Mouse (Mus musculus): ENCODE measurements around the gene Fam185a. TPM values are rescaled to one million over a fixed set of nuclear protein-coding genes. Genes with fewer than 3 reads are reported as not detected.

Gene Fam185a
- polyA plus RNA-seq, 1 experiment from 2014 or later, result 3.8 TPM

- H3K27me3 ChIP-seq, result no peaks in the 10 kb centered on the region
- no peak overlapping the region for H3K4me2 ChIP-seq
- no peak for ATAC-seq
- WGBS, result 89% methylated on average over 5 of the region's 5 CpGs
- H3K9ac ChIP-seq, result no peak overlapping the region
- H3K9me3 ChIP-seq (replicated peaks), result no peaks in the 10 kb centered on the region
- H3K36me3 ChIP-seq (ENCODE audit: poor library complexity, severe bottlenecking), result no peaks in the 10 kb centered on the region
- no peaks in the 10 kb centered on the region for H3K4me1 ChIP-seq
- H3K4me3 ChIP-seq, result no peak overlapping the region
- no peak overlapping the region for H3K27ac ChIP-seq
Observed at GRCm38 (mm10) chr5:21486798-21487197, 62.0 kb downstream of the Fam185a start.

DNA sequence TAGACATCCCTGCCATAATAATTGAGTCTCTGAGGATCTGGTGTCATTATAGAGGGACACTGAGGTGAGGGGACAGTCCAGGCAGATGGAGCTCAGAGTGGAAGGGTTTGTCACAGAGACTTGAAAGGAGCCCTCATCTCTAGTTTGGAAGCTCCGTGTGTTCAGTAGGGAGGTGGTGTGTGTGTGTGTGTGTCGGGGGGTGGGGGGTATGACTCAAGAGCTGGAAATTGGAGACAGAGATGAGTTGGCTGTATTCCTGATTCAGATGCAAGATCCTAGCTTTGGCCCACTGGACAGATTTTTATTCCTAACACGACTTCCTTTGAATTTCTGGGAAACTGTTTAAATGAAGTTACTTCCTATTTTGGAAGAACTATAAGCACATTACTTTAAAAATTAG lies 62.5 kb downstream of the Fam185a start:
- WGBS, result 83% methylated on average over 3 of the region's 3 CpGs
- no peaks in the 10 kb centered on the region for H3K27me3 ChIP-seq
- H3K4me1 ChIP-seq, result no peaks in the 10 kb centered on the region
- no peaks in the 10 kb centered on the region for H3K9me3 ChIP-seq (replicated peaks)
- H3K36me3 ChIP-seq (ENCODE audit: poor library complexity, severe bottlenecking), result no peaks in the 10 kb centered on the region
- H3K27ac ChIP-seq, result no peak overlapping the region
- no peak overlapping the region for H3K9ac ChIP-seq
- H3K4me2 ChIP-seq, result no peak overlapping the region
- ATAC-seq, result no peak
- no peak overlapping the region for H3K4me3 ChIP-seq

GRCm38 (mm10) chr5:21487716-21488115 lies 63.0 kb downstream of the Fam185a start:
- Histone ChIP-seq H3K27me3 (no peaks in the 10 kb centered on the region), H3K36me3 (ENCODE audit: poor library complexity, severe bottlenecking) (no peaks in the 10 kb centered on the region), H3K4me2 (no peak overlapping the region), H3K4me3 (no peak overlapping the region), H3K9me3 (replicated peaks) (no peaks in the 10 kb centered on the region), H3K27ac (no peak overlapping the region), H3K4me1 (no peaks in the 10 kb centered on the region), H3K9ac (no peak overlapping the region)
- 85% methylated on average over 3 of the region's 3 CpGs for WGBS
- no peak for ATAC-seq

DNA sequence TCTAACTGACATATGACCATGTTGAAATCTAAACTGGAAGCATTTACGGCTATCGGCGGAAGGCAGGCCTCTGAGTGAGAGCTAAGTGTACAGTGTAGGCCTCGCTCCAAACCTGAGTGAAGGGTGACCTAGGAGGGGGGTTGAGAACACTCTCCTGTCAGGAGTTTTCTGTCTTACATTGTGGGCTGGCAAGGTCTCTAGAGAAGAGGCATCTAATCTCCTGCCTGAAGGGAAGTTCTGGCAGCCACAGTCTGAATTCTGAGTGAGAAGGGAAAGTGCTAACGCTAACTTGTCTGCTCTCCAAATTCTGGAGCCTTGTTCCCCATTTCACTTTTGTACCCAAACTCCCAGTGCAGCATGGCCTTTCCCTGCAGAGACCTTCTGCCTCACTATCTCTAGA lies 63.7 kb downstream of the Fam185a start:
- ATAC-seq, result no peak
- no peak overlapping the region for H3K9ac ChIP-seq
- WGBS, result 88% methylated on average over 5 of the region's 5 CpGs
- no peak overlapping the region for H3K27ac ChIP-seq
- H3K36me3 ChIP-seq (ENCODE audit: poor library complexity, severe bottlenecking), result no peaks in the 10 kb centered on the region
- no peaks in the 10 kb centered on the region for H3K4me1 ChIP-seq
- no peak overlapping the region for H3K4me2 ChIP-seq
- no peaks in the 10 kb centered on the region for H3K27me3 ChIP-seq
- H3K9me3 ChIP-seq (replicated peaks), result no peaks in the 10 kb centered on the region
- no peak overlapping the region for H3K4me3 ChIP-seq

DNA sequence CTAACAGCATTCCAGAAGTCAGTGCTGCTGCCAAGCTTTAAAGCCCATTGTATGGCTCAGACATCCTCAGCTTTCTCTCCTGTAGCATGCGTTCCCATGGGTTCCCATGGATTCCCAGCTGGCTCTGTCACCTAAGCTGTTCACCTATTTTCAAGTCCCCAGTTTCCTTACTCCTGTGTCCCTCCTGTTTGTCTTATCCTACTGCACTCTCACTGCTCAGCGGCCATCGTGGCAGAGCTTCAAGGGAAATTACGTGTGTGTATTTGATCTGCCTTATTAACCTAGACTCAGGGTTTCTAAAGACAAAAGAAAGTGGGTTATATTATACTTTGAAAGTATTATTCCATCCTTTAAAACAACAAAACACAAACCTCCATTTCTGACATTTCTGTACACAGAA lies 64.4 kb downstream of the Fam185a start:
- no peaks in the 10 kb centered on the region for H3K4me1 ChIP-seq
- no peak for ATAC-seq
- WGBS, result 82% methylated on average over 4 of the region's 4 CpGs

GRCm38 (mm10) chr5:21491469-21491868 lies 66.7 kb downstream of the Fam185a start:
- no peak overlapping the region for H3K4me2 ChIP-seq
- no peak overlapping the region for H3K27ac ChIP-seq
- no peak overlapping the region for H3K9ac ChIP-seq
- no peaks in the 10 kb centered on the region for H3K4me1 ChIP-seq
- no peaks in the 10 kb centered on the region for H3K36me3 ChIP-seq (ENCODE audit: poor library complexity, severe bottlenecking)
- no peaks in the 10 kb centered on the region for H3K27me3 ChIP-seq
- WGBS, result 47% methylated on average over 2 of the region's 2 CpGs
- H3K4me3 ChIP-seq, result no peak overlapping the region
- no peak for ATAC-seq
- H3K9me3 ChIP-seq (replicated peaks), result no peaks in the 10 kb centered on the region

More for the DNA sequence above, 64.4 kb downstream of the Fam185a start:
- Histone ChIP-seq H3K9ac (no peak overlapping the region), H3K9me3 (replicated peaks) (no peaks in the 10 kb centered on the region), H3K27me3 (no peaks in the 10 kb centered on the region), H3K4me2 (no peak overlapping the region), H3K4me3 (no peak overlapping the region), H3K36me3 (ENCODE audit: poor library complexity, severe bottlenecking) (no peaks in the 10 kb centered on the region), H3K27ac (no peak overlapping the region)

DNA sequence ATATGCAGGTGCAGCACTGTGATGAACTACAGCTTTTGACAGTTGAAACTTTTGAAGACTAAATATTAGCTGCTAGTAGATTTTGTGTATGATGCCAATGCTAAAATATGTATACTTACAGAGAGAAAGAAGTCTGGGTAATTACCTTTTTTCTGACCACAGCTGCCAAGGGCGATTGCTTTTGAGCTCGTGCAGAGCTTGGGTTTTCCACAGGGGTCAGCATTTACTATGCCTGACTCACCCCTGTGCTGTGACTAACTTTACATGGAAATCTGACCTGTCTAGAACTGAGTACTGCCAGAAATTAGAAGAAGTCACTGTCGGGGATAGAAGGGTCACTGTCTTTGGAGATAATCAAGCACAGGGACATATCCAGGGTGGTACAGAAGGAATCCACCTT lies 67.5 kb downstream of the Fam185a start:
- WGBS, result 88% methylated on average over 3 of the region's 3 CpGs
- Histone ChIP-seq H3K27me3 (no peaks in the 10 kb centered on the region), H3K4me1 (no peaks in the 10 kb centered on the region), H3K4me2 (no peak overlapping the region), H3K36me3 (ENCODE audit: poor library complexity, severe bottlenecking) (no peaks in the 10 kb centered on the region), H3K4me3 (no peak overlapping the region), H3K9me3 (replicated peaks) (no peaks in the 10 kb centered on the region), H3K27ac (no peak overlapping the region), H3K9ac (no peak overlapping the region)
- no peak for ATAC-seq

GRCm38 (mm10) chr5:21493294-21493999 lies 68.7 kb downstream of the Fam185a start:
- Histone ChIP-seq H3K9ac (no peak overlapping the region), H3K27me3 (no peaks in the 10 kb centered on the region), H3K27ac (no peak overlapping the region), H3K4me2 (no peak overlapping the region), H3K4me1 (no peaks in the 10 kb centered on the region), H3K36me3 (ENCODE audit: poor library complexity, severe bottlenecking) (no peaks in the 10 kb centered on the region), H3K4me3 (no peak overlapping the region), H3K9me3 (replicated peaks) (no peaks in the 10 kb centered on the region)
- ATAC-seq, result no peak
- 77% methylated on average over 8 of the region's 8 CpGs for WGBS

GRCm38 (mm10) chr5:21494781-21495180 lies 70.0 kb downstream of the Fam185a start:
- Histone ChIP-seq H3K4me2 (no peak overlapping the region), H3K9ac (no peak overlapping the region), H3K4me1 (no peaks in the 10 kb centered on the region), H3K27me3 (no peaks in the 10 kb centered on the region), H3K27ac (no peak overlapping the region), H3K4me3 (no peak overlapping the region), H3K9me3 (replicated peaks) (no peaks in the 10 kb centered on the region), H3K36me3 (ENCODE audit: poor library complexity, severe bottlenecking) (no peaks in the 10 kb centered on the region)
- WGBS, result 70% methylated on average over 3 of the region's 3 CpGs
- no peak for ATAC-seq

GRCm38 (mm10) chr5:21496321-21496720 lies 71.6 kb downstream of the Fam185a start:
- H3K4me1 ChIP-seq, result no peaks in the 10 kb centered on the region
- H3K4me3 ChIP-seq, result no peak overlapping the region
- H3K9me3 ChIP-seq (replicated peaks), result no peaks in the 10 kb centered on the region
- ATAC-seq, result no peak
- no peak overlapping the region for H3K4me2 ChIP-seq
- H3K9ac ChIP-seq, result no peak overlapping the region
- H3K36me3 ChIP-seq (ENCODE audit: poor library complexity, severe bottlenecking), result no peaks in the 10 kb centered on the region
- 84% methylated on average over 6 of the region's 6 CpGs for WGBS
- H3K27me3 ChIP-seq, result no peaks in the 10 kb centered on the region
- no peak overlapping the region for H3K27ac ChIP-seq

GRCm38 (mm10) chr5:21496881-21497280 lies 72.1 kb downstream of the Fam185a start:
- 70% methylated on average over 3 of the region's 3 CpGs for WGBS
- no peaks in the 10 kb centered on the region for H3K36me3 ChIP-seq (ENCODE audit: poor library complexity, severe bottlenecking)
- ATAC-seq, result no peak
- no peaks in the 10 kb centered on the region for H3K27me3 ChIP-seq
- H3K9me3 ChIP-seq (replicated peaks), result no peaks in the 10 kb centered on the region
- no peak overlapping the region for H3K27ac ChIP-seq
- no peaks in the 10 kb centered on the region for H3K4me1 ChIP-seq
- H3K4me2 ChIP-seq, result no peak overlapping the region
- no peak overlapping the region for H3K4me3 ChIP-seq
- H3K9ac ChIP-seq, result no peak overlapping the region

DNA sequence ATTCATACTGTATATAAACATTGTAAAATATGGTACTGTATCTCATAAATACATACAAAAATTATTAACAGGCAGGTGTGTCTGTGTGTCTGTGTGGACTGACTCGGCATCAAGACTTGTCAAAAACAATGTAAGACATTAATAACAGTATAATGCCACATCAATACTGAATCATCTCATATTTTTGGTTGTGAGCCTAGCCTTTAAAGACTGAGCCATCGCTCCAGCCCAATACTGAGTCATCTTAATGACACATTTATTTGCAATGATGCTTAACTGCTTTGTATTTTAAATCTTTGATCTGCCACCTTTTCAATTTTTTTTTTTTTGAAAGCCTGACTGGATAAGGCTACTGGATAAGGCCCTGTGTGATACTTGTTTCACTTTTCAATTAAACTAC lies 73.7 kb downstream of the Fam185a start:
- ATAC-seq, result no peak
- WGBS, result 93% methylated on average over 2 of the region's 2 CpGs

GRCm38 (mm10) chr5:21498925-21499324 lies 74.2 kb downstream of the Fam185a start:
- ATAC-seq, result no peak
- Histone ChIP-seq H3K27ac (no peak overlapping the region), H3K4me2 (no peak overlapping the region), H3K4me3 (no peak overlapping the region), H3K9ac (no peak overlapping the region), H3K27me3 (no peaks in the 10 kb centered on the region), H3K9me3 (replicated peaks) (no peaks in the 10 kb centered on the region), H3K36me3 (ENCODE audit: poor library complexity, severe bottlenecking) (no peaks in the 10 kb centered on the region), H3K4me1 (no peaks in the 10 kb centered on the region)
- 78% methylated on average over 11 of the region's 11 CpGs for WGBS

More for the DNA sequence above, 73.7 kb downstream of the Fam185a start:
- Histone ChIP-seq H3K4me3 (no peak overlapping the region), H3K36me3 (ENCODE audit: poor library complexity, severe bottlenecking) (no peaks in the 10 kb centered on the region), H3K9ac (no peak overlapping the region), H3K9me3 (replicated peaks) (no peaks in the 10 kb centered on the region), H3K4me2 (no peak overlapping the region), H3K27me3 (no peaks in the 10 kb centered on the region), H3K4me1 (no peaks in the 10 kb centered on the region), H3K27ac (no peak overlapping the region)

All from forebrain, embryonic 13.5 days (tissue).